ENCODE assay signal across 10 mouse cellular contexts in genomic region chr8:62950709-62951108, GRCm38 (mm10). TPM values are rescaled to one million over a fixed set of nuclear protein-coding genes. Genes with fewer than 3 reads are reported as not detected.
DNase-seq lines count a peak whose midpoint lies in the region; ATAC-seq and TF ChIP-seq lines count a peak whose summit lies in the region.
"Had no signal": no experiment of that assay in that cellular context is flagged by ENCODE, and none has a peak within 500 bp of the region (broad histone marks: within the 10 kb centered on the region; RNA-seq: fewer than 3 reads in every experiment).

Gene Spock3 (plus strand): TSS chr8:62951009.

- no peak within 1 kb of the TSS for H3K27ac ChIP-seq in kidney, embryonic 16.5 days (ENCODE audit: low read length)
- no peak within 1 kb of the TSS for H3K27ac ChIP-seq in embryonic fibroblast, embryonic 13.5 days (ENCODE audit: insufficient read depth, low read length)
- peak within 1 kb of the TSS; percentile 87 for H3K27ac ChIP-seq in midbrain, embryonic 14.5 days (replicated peaks; ENCODE audit: low read depth, low read length)

- H3K4me3 ChIP-seq in kidney, embryonic 16.5 days (ENCODE audit: low read length), result peak within 1 kb of the TSS; percentile 53
- H3K4me3 ChIP-seq in embryonic fibroblast, embryonic 13.5 days (ENCODE audit: insufficient read depth, low read length), result peak within 1 kb of the TSS; percentile 50
- H3K4me3 ChIP-seq in midbrain, embryonic 14.5 days (replicated peaks; ENCODE audit: low read depth, low read length), result peak within 1 kb of the TSS; percentile 70
- H3K4me3 ChIP-seq: myocyte had no signal

- H3K27me3 ChIP-seq in kidney, embryonic 16.5 days (ENCODE audit: insufficient read depth, low read length), result peaks cover 12% of the 10 kb centered on the region
- H3K27me3 ChIP-seq in midbrain, embryonic 14.5 days (ENCODE audit: control insufficient read depth, insufficient read depth, low read length), result no peaks in the 10 kb centered on the region

- no peak for TF ChIP-seq CTCF in embryonic fibroblast, embryonic 13.5 days (IDR thresholded peaks at IDR 0.05; ENCODE audit: borderline replicate concordance, insufficient read depth, low read length)

- H3K4me2 ChIP-seq in kidney, embryonic 16.5 days (replicated peaks; ENCODE audit: low read depth, low read length), result peak within 1 kb of the TSS; percentile 88
- H3K4me2 ChIP-seq in midbrain, embryonic 14.5 days (ENCODE audit: low read length), result peak within 1 kb of the TSS; percentile 79

- no peak for DNase-seq in kidney, adult 18-20 months
- no peak for DNase-seq in layer of hippocampus, postnatal 10 days (ENCODE audit: low spot score in 2 of 2)
- DNase-seq in midbrain, embryonic 14.5 days, result no peak
- no peak for DNase-seq in Muller cell, postnatal 12 days (ENCODE audit: inconsistent ontology term)
- no peak for DNase-seq in frontal cortex, postnatal 10 days (ENCODE audit: low spot score in 2 of 2)
- no peak for DNase-seq in lung, postnatal 10 days

- no peaks in the 10 kb centered on the region for H3K36me3 ChIP-seq in kidney, embryonic 16.5 days (ENCODE audit: insufficient read depth, low read length)
- H3K36me3 ChIP-seq in midbrain, embryonic 14.5 days (ENCODE audit: control insufficient read depth, insufficient read depth, low read length), result no peaks in the 10 kb centered on the region

- H3K9ac ChIP-seq in kidney, embryonic 16.5 days (replicated peaks; ENCODE audit: low read length), result peak within 1 kb of the TSS; percentile 54
- H3K9ac ChIP-seq in midbrain, embryonic 14.5 days (replicated peaks; ENCODE audit: low read length), result peak within 1 kb of the TSS; percentile 92

- whole genome bisulfite sequencing in kidney, embryonic 16.5 days, result 35% methylated on average over 2 of the region's 2 CpGs
- 56% methylated on average over 2 of the region's 2 CpGs for WGBS in midbrain, embryonic 14.5 days

- no peak for ATAC-seq in kidney, embryonic 16.5 days (ENCODE audit: low FRiP score, low TSS enrichment)
- ATAC-seq in midbrain, embryonic 14.5 days (ENCODE audit: low FRiP score, low TSS enrichment), result no peak
- ATAC-seq: Patski had no signal

- no peak for TF ChIP-seq POLR2A in embryonic fibroblast, embryonic 13.5 days (IDR thresholded peaks at IDR 0.05; ENCODE audit: low read depth, low read length)

- 0 out of 2 replicates have a peak, but pooled peaks cover 3% of the 10 kb centered on the region for H3K4me1 ChIP-seq in kidney, embryonic 16.5 days (ENCODE audit: insufficient read depth, low read length)
- no peaks in the 10 kb centered on the region for H3K4me1 ChIP-seq in embryonic fibroblast, embryonic 13.5 days (ENCODE audit: control insufficient read depth, insufficient read depth, low read length)
- H3K4me1 ChIP-seq in midbrain, embryonic 14.5 days (ENCODE audit: control insufficient read depth, insufficient read depth, low read length), result 0 out of 2 replicates have a peak, but pooled peaks cover 3% of the 10 kb centered on the region

- H3K9me3 ChIP-seq in kidney, embryonic 16.5 days (ENCODE audit: low read length), result no peaks in the 10 kb centered on the region
- H3K9me3 ChIP-seq in midbrain, embryonic 14.5 days (ENCODE audit: control insufficient read depth, low read length), result no peaks in the 10 kb centered on the region

RNA-seq across cellular contexts. Expression of gene Spock3, which starts in this region (rescaled TPM):
- polyA plus RNA-seq in kidney, embryonic 16.5 days (2015; fragmentation: Nextera tagmentation; extraction: Ambion mirVana), result 3.3 and 3.5 TPM in 2 replicates
- polyA plus RNA-seq in embryonic fibroblast, embryonic 13.5 days (2011; ENCODE audit: insufficient read length, low read depth, missing spikeins), result 14.2 and 20.6 TPM in 2 replicates
- total RNA-seq in layer of hippocampus, postnatal 10 days (2021), result 10 to 100 TPM; 40.6 to 44.3 TPM
- 59.1 and 61.5 TPM in 2 replicates for polyA plus RNA-seq in midbrain, embryonic 14.5 days (2014; fragmentation: Nextera tagmentation; extraction: Ambion mirVana)
- polyA plus RNA-seq: myocyte, Patski had no signal
